Mouse (Mus musculus) lung, adult 2 months (tissue): ENCODE measurements around the gene Pdcd10. TPM values are rescaled to one million over a fixed set of nuclear protein-coding genes. Genes with fewer than 3 reads are reported as not detected.

ENCODE experiments used
- DNase-seq: peaks from one replicate; pipeline ENCODE4 v3.0.0; 2022
- H3K4me1 ChIP-seq: fragments of 200-500 bp; 2 replicates; pipeline ENCODE4 v1.6.1; 2011; ENCODE audit warnings: low read length; ENCODE audit not compliant: control insufficient read depth, insufficient read depth
- H3K4me3 ChIP-seq: fragments of 200-500 bp; replicated peaks from 2 replicates; pipeline ENCODE3; 2011; ENCODE audit warnings: low read depth, mild to moderate bottlenecking, control low read depth, low read length; ENCODE audit errors: extremely low read depth
- CTCF ChIP-seq: fragments of 200-500 bp; IDR thresholded peaks from 2 replicates; pipeline ENCODE4 v1.5.1; 2011; ENCODE audit warnings: mild to moderate bottlenecking, low read length, control low read depth; ENCODE audit not compliant: insufficient read depth
- POLR2A ChIP-seq: fragments of 200-500 bp; IDR thresholded peaks from 2 replicates; pipeline ENCODE4 v1.6.1; 2011; ENCODE audit warnings: low read depth, mild to moderate bottlenecking, control low read depth, low read length, borderline replicate concordance; ENCODE audit errors: extremely low read depth
- WGBS: fragments of 180-500 bp; shearing (Covaris S2); methylation state at CpG from one replicate; pipeline ENCODE4 v1.1.7; 2018; 5-methylcytosine and 5-hydroxymethylcytosine counted together
- polyA plus RNA-seq: library from polyadenylated mRNA; depleted of rRNA; stranded (reverse); fragments of >200 nt; gene quantifications from 2 replicates; pipeline ENCODE4 v1.2.3, GENCODE M21; 2012

Gene Pdcd10
- polyA plus RNA-seq, 1 experiment = 7.4 TPM

DNA sequence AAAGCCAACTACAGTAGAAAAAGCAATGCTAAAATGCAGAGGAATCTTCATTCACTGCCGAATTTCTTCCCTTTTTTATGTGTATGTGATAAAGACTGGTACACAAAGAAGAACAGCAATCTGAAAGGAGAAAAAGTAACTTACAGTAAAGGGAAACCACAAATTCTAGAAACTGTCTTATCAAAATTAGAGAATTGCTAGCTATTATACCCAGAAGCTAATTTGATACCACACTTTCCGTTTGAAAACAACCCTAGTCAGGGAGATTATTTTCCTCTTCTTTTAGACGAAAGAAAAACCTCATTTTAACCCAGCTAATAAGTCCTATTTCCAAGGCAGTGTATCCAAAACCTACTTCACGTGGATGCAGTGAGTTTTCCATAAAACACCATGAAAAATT, 15.4 kb downstream of the Pdcd10 start:
- no peak for DNase-seq
- TF ChIP-seq CTCF = no peak
- TF ChIP-seq POLR2A = no peak
- 88% methylated on average over 4 of the region's 4 CpGs for WGBS
- Histone ChIP-seq H3K4me1 (no peaks in the 10 kb centered on the region), H3K4me3 (no peak overlapping the region)

DNA sequence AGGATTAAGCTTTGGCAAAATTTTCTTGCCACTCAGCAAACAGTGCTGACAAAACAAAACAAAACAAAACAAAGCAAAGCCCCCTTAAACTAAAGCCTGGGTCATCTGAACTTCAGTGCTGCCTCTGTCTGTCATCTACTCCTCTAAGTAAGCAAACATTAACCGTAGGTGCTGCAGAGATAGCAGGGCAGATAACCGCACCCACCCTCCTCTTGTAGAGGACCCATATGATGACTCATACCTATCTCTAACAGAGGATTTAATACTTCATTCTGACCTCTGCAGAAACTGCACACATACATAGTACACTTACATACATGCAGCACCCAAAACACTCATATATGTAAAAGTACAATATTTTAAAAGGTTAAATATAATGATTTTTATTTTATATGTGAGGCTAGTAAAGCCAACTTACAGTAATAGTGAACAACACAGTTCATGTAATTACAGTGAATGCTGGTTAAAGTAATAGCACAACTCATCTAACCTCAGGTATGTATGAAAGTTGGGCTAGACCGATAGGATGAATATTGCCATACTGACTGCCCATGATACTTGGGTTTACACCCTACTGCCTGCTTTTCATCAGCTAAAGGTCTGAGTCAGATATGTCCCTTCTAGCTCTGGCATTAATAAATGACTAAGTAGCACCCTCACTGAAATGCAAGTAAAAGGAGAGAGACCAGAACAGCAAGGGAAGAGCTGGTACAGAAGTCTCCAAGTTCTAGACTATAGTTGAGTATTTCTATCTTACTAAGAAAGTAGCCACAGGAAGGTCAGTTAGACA, 22.4 kb downstream of the Pdcd10 start:
- Histone ChIP-seq H3K4me1 (no peaks in the 10 kb centered on the region), H3K4me3 (no peak overlapping the region)
- TF ChIP-seq POLR2A = no peak
- no peak for TF ChIP-seq CTCF
- no peak for DNase-seq
- WGBS = 60% methylated on average over 3 of the region's 3 CpGs

DNA sequence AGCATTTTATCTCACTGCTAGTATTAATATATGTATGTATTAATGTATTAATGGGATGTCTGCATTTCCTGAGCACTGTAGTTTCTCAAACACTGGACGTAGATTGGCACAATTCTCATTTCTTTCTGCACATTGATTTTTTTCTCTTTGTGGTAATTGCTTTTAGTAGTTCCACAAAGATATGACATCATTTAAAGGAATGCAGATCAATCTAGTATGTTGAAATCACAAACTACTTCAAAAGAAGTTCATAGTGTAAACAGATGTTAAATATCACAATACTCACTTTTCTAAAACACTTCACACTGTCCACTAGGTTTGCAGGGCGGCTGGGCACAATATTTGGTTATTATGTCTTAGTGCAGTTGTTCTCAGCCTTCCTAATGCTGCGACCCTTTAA, 25.6 kb downstream of the Pdcd10 start:
- no peak overlapping the region for H3K4me3 ChIP-seq
- no peak for TF ChIP-seq CTCF
- no peak for TF ChIP-seq POLR2A
- no peaks in the 10 kb centered on the region for H3K4me1 ChIP-seq
- DNase-seq = no peak
- WGBS = 52% methylated on average over 3 of the region's 3 CpGs

DNA sequence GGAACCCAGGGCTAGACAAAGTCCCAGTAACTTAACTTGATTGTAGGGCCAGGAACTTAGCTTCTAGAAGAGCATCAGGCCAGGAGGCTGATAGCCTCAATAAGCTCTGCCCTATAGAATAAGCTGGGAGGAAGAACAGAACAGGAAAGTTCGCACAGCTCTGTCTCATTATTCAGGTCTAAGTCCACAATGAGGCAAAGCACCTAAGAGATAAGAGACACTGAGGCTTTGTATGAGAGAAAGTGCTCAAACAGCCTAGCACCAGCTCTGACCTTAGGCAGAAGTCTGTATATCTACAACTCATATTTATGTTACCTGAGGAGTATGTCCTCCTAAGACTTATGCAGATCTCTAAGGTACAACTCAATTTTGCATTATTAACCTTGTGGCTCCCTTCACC, 34.1 kb downstream of the Pdcd10 start:
- H3K4me3 ChIP-seq = no peak overlapping the region
- TF ChIP-seq POLR2A = no peak
- no peak for TF ChIP-seq CTCF
- WGBS = 85% methylated on average over 1 of the region's 1 CpGs
- no peak for DNase-seq
- H3K4me1 ChIP-seq = no peaks in the 10 kb centered on the region

DNA sequence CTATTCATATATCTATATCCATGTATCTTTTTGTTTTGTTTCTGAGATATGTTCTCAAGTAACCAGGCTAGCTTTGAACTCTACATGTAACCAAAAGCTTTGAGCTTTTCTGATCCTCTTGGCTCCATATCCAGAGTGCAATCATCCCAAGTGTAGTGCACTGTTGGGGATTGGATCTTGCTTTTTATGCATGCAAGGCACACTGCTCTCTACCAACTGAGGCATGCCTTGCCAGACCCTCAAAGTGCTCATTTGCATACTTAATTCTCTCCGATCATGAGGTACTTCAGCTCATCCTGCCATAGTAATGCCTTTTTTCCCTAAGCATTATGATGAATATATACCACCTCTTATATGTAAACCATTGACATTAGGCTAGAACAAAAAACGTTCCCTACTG, 35.3 kb downstream of the Pdcd10 start:
- TF ChIP-seq POLR2A (no peak), CTCF (no peak)
- 80% methylated on average over 2 of the region's 2 CpGs for WGBS
- no peak for DNase-seq
- no peaks in the 10 kb centered on the region for H3K4me1 ChIP-seq
- no peak overlapping the region for H3K4me3 ChIP-seq

DNA sequence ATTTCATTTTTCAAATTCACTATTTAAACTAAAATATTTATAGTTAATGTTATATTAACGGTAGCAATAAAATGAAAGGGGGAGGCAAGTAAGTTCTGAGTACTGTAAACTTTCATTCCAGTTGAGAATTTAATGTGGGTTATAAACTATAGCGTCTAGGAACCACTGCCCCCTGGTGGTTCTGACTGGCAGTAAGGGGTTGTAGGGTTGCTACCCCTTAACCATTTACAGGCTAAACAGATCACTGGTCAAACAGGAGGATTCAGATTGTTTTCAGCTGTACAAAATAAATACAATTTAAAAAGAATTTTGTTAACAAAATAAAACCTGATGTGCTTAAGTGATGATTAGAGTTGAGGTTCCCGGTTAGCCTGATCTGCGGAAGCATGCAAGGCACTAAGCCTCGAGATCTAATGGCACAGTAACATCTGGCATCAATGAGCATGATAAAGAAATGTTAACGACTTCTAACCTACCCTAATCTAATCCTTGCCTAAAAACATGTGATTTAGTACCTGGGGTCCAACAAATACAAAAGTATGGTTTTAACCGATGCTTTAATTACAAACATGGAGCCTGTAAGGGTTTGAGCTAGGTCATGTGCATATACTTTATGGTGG, 38.9 kb downstream of the Pdcd10 start:
- DNase-seq = peak; percentile 36
- TF ChIP-seq POLR2A = no peak
- peak; percentile 31; the same call in 1 of the 2 replicates for TF ChIP-seq CTCF
- no peak overlapping the region for H3K4me3 ChIP-seq
- no peaks in the 10 kb centered on the region for H3K4me1 ChIP-seq
- WGBS = 78% methylated on average over 7 of the region's 7 CpGs

DNA sequence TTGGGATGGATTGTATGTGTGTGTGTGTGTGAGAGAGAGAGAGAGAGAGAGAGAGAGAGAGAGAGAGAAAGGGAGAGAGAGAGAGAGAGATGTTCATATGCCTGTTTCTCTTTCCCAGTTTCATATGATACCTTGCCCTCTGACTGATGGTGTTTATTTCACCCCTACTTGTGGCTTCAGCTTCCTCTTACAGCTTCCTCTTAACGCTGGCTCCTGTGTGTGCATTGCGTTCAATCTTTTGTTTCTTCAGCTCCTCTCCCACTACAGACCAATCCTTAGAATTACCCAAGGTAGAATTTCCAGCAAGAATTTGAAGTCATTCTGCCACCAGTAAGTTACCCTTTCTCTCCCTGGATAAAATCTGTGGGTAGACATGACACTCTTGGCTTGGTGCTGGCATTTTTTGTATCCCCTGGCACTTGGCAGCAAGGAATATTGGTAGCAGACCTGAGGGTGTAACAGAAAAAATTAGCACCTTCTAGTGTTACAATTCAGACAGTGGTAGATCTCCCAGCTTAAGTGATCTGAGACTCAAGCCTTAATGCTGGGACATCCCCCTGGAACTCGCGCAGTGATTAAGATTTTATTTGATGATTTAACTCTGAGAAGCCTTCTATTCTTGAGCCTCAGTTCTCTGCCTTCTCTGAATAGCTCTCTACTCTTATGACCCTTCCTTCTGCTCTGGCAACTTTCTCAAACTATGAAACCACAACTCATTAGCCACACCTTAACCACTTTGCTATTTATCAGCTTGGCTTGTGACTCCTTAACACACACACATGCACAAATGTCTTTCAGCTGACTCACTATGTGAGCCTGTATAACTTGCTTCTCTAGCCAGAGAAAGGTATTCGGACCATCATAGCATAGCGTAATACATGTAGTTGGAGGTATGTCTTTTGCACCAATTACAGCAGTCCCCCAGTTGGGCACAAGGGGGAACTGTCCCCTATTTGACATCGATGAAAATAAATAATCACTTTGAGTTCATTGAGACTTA, 57.4 kb downstream of the Pdcd10 start:
- WGBS = 62% methylated on average over 7 of the region's 7 CpGs
- no peak for TF ChIP-seq CTCF
- no peak for TF ChIP-seq POLR2A
- H3K4me1 ChIP-seq = no peaks in the 10 kb centered on the region
- no peak for DNase-seq
- no peak overlapping the region for H3K4me3 ChIP-seq

DNA sequence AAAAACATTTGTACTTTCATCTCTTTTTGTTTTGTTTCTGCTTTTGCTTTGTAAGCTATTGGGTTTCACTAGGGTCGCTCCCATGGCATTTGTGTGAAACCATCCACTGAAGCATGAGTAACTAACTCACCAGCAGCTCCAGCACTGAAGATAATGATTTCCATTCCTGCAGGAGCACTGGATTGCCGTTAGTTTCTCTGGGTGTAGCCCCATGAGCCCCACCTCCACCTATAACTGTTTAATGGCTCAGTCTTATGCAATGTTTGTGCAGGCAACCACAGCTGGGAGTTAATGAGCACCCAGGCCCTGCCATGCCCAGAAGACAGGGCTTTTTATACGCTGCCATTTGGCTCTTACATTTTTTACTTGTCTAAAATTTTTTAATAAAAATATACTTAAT, 63.7 kb downstream of the Pdcd10 start:
- no peaks in the 10 kb centered on the region for H3K4me1 ChIP-seq
- TF ChIP-seq POLR2A = no peak
- TF ChIP-seq CTCF = no peak
- H3K4me3 ChIP-seq = no peak overlapping the region
- 75% methylated on average over 3 of the region's 3 CpGs for WGBS
- DNase-seq = no peak

DNA sequence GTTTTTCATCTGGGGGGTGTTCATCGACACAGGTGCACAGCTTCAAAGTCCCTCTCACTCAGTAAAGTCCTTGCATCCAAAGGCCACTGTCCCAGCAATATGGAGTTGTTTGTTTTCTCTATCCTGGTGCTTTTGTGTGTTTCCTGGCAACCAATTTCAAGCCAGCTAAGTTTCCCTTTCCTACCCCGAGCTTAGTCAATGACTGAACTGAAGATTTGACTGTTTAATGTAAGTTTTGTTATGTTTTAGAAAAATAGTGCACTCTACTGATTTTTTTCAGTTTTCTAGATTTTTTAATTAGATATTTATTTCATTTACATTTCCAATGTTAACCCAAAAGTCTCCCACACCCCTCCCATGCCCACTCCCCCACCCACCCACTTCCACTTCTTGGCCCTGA, 74.6 kb downstream of the Pdcd10 start, which contains the start of gene Wdr49:
TSS of gene Wdr49 (minus strand) at position 101 of the 400 bp plus-strand sequence.
- Histone ChIP-seq H3K4me3 (no peak within 1 kb of the TSS), H3K4me1 (no peaks in the 10 kb centered on the region)
- 45% methylated on average over 2 of the region's 2 CpGs for WGBS
- no peak for DNase-seq
- no peak for TF ChIP-seq CTCF
- no peak for TF ChIP-seq POLR2A

DNA sequence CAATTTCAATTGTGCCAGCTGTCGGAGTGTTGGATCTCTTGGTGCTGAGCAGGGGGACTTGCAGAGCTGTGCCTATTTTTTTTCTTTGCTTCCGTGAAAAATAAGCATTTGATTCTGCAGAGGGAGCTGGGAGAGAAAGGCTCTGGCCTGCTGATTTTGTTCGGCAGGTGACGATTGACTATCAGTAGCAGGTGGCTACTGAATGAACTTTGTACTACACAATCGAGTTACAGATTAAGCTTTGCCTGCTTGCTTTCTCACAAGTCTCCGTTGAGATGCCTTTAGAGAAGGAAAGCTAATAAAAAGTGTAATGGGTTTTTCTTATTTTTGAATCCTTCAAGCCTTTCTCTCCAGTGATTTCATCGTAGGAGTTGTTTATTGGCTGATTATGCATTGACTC, 81.5 kb downstream of the Pdcd10 start:
- H3K4me1 ChIP-seq = no peaks in the 10 kb centered on the region
- 71% methylated on average over 7 of the region's 7 CpGs for WGBS
- no peak for DNase-seq
- no peak overlapping the region for H3K4me3 ChIP-seq
- TF ChIP-seq CTCF (no peak), POLR2A (no peak)
